Mouse (Mus musculus) bone marrow macrophage, adult 2 months (primary cell): ENCODE results near the gene Slc39a11.

Experiments used
- CTCF ChIP-seq: IDR thresholded peaks from 2 replicates; pipeline ENCODE4 v1.5.1; 2012; ENCODE audit warnings: low read depth, mild to moderate bottlenecking, low read length, moderate library complexity
- POLR2A ChIP-seq: IDR thresholded peaks from 2 replicates; pipeline ENCODE4 v1.6.1; 2012; ENCODE audit warnings: mild to moderate bottlenecking, low read depth, low read length, borderline replicate concordance

DNA sequence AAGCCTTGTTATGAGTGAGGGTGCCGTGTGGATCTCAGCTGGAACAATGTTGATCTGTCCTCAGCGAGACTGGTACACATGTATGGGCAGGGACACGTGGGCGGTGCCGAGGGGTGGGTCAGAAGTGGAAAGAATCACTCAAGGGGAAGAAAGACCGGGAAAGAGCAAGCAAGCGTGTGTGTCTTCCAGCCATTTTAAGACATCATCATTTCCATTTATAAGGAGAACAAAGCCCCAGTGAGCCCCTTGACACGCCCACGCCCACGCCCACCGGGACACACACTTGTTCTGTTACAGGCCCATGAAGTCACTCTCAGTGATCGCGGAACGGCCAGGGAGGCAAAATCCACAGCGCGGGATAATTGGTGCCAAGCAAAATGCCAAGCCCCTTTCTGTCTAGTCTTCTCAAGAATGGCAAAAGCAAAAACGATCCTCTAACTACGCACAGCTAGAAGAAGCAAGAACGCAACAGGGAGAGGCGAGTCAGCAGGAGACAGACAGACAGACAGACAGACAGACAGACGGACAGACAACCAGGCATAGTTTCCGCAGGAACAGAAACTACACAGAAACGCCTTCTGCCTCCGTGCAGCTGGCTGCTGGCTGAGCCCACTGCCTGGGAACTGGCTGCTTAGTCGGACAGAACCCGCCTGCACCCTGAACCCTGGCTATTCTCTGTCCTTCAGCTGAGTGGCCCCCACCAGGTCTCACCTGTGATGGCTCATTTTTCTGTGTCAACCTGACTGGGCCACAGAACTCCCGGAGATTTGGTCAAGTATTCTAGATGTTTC, 364.7 kb downstream of the Slc39a11 start:
- no peak for TF ChIP-seq CTCF
- no peak for TF ChIP-seq POLR2A
